In the genomic region with DNA sequence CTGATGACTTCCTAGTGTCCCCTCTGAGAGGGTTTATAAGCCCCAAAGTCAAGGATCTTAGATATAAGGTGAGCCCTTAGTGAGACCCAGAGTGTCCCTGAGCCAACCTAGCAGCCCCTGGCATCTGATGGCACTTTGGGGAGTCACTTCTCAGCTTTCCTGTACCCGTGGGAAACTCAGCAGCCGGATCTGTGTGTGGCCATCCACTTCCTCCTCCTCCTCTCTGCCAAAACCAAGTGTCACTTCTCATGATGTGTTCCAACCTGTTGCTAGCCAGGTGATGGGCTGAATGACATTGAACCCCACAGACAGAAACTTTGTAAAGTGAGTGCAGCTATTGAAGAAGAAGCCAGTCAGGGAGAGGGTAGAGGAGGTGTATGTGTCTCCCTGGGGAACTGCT, we compare ENCODE assay signal across 18 mouse cellular contexts.
"Had no signal": no experiment of that assay in that cellular context is flagged by ENCODE, and none has a peak within 500 bp of the region (broad histone marks: within the 10 kb centered on the region; RNA-seq: fewer than 3 reads in every experiment).

No protein-coding gene starts in this region.

- ATAC-seq: liver, postnatal 0 days had no signal

- H3K4me3 ChIP-seq: layer of hippocampus, adult 2 months; limb, embryonic 12.5 days; liver, embryonic 13.5 days; lung, embryonic 15.5 days; megakaryocyte, embryonic 14.5 days; midbrain, embryonic 12.5 days; neural tube, embryonic 15.5 days; stomach, embryonic 15.5 days had no signal

- H3K9ac ChIP-seq: limb, embryonic 12.5 days; liver, embryonic 13.5 days; liver, postnatal 0 days; lung, embryonic 15.5 days; midbrain, embryonic 12.5 days; neural tube, embryonic 15.5 days; stomach, embryonic 15.5 days had no signal

- H3K27me3 ChIP-seq: liver, embryonic 13.5 days; neural tube, embryonic 15.5 days; stomach, embryonic 15.5 days had no signal

- H3K27ac ChIP-seq: kidney, postnatal 0 days; layer of hippocampus, adult 2 months; limb, embryonic 12.5 days; liver, embryonic 13.5 days; lung, embryonic 15.5 days; macrophage; midbrain, embryonic 12.5 days; neural tube, embryonic 15.5 days; stomach, embryonic 15.5 days had no signal

- H3K36me3 ChIP-seq: limb, embryonic 12.5 days; liver, embryonic 13.5 days; lung, embryonic 15.5 days; midbrain, embryonic 12.5 days; neural tube, embryonic 15.5 days; stomach, embryonic 15.5 days had no signal

- H3K9me3 ChIP-seq: limb, embryonic 12.5 days; liver, embryonic 13.5 days; lung, embryonic 15.5 days; neural tube, embryonic 15.5 days; stomach, embryonic 15.5 days had no signal

- H3K4me2 ChIP-seq: liver, embryonic 13.5 days; lung, embryonic 15.5 days; midbrain, embryonic 12.5 days; neural tube, embryonic 15.5 days; stomach, embryonic 15.5 days had no signal

- DNase-seq: kidney, adult 11 months; kidney, adult 9 months; kidney, postnatal 36 days; liver; liver, embryonic 13.5 days; liver, postnatal 0 days; lung, postnatal 14 days; right cerebral cortex, adult 18-20 months; right cerebral cortex, postnatal 25 days had no signal
